Mouse (Mus musculus) brain, embryonic 14.5 days (tissue): ENCODE data around the gene Gab1. TPM values are rescaled to one million over a fixed set of nuclear protein-coding genes. Genes with fewer than 3 reads are reported as not detected.

Source experiments
- DNase-seq: peaks from one replicate; pipeline ENCODE4 v3.0.0-alpha.2; 2011; ENCODE audit warnings: low read depth
- CTCF ChIP-seq: fragments of 200-500 bp; IDR thresholded peaks from 2 replicates; pipeline ENCODE4 v1.5.1; 2012; ENCODE audit warnings: inconsistent platforms, mild to moderate bottlenecking, moderate library complexity, borderline replicate concordance; ENCODE audit not compliant: insufficient read depth, insufficient read length; ENCODE audit errors: extremely low read depth
- POLR2A ChIP-seq: fragments of 200-500 bp; IDR thresholded peaks from 2 replicates; pipeline ENCODE4 v1.6.1; 2012; ENCODE audit warnings: mild to moderate bottlenecking, inconsistent platforms, borderline replicate concordance; ENCODE audit not compliant: poor library complexity, insufficient read depth, insufficient read length, severe bottlenecking; ENCODE audit errors: extremely low read depth
- polyA plus RNA-seq: library from polyadenylated mRNA; depleted of rRNA; stranded (reverse); fragments of >200 nt; gene quantifications from 2 replicates; pipeline ENCODE4 v1.2.3, GENCODE M21; 2012

Gab1 gene
- polyA plus RNA-seq, 1 experiment = 26.5 TPM

- TF ChIP-seq POLR2A (no peak), CTCF (no peak)
- DNase-seq = no peak
Measured at GRCm38 (mm10) chr8:80871400-80871799, 8.9 kb downstream of the Gab1 start.

GRCm38 (mm10) chr8:80870535-80871204 is 9.6 kb downstream of the Gab1 start:
- no peak for DNase-seq
- no peak for TF ChIP-seq POLR2A
- no peak for TF ChIP-seq CTCF

GRCm38 (mm10) chr8:80869881-80870328 is 10.4 kb downstream of the Gab1 start:
- peak; percentile 90 for DNase-seq
- TF ChIP-seq POLR2A = no peak
- TF ChIP-seq CTCF = no peak

GRCm38 (mm10) chr8:80868801-80869323 is 11.5 kb downstream of the Gab1 start:
- TF ChIP-seq CTCF (no peak), POLR2A (no peak)
- DNase-seq = peak; percentile 50

GRCm38 (mm10) chr8:80868006-80868702 is 12.2 kb downstream of the Gab1 start:
- TF ChIP-seq CTCF = no peak
- no peak for TF ChIP-seq POLR2A
- no peak for DNase-seq

GRCm38 (mm10) chr8:80867598-80867997 is 12.7 kb downstream of the Gab1 start:
- no peak for TF ChIP-seq CTCF
- no peak for TF ChIP-seq POLR2A
- DNase-seq = peak; percentile 51

GRCm38 (mm10) chr8:80865181-80865784 is 15.0 kb downstream of the Gab1 start:
- no peak for TF ChIP-seq POLR2A
- TF ChIP-seq CTCF = peak; percentile 13; the same call in 1 of the 2 replicates
- peak; percentile 76 for DNase-seq

GRCm38 (mm10) chr8:80863393-80863792 is 16.9 kb downstream of the Gab1 start:
- DNase-seq = no peak
- TF ChIP-seq CTCF (no peak), POLR2A (no peak)

- no peak for TF ChIP-seq CTCF
- no peak for TF ChIP-seq POLR2A
- DNase-seq = no peak
Measured at GRCm38 (mm10) chr8:80859180-80859775, 21.0 kb downstream of the Gab1 start.

- DNase-seq = no peak
- TF ChIP-seq CTCF (no peak), POLR2A (no peak)
Measured at GRCm38 (mm10) chr8:80857851-80858367, 22.4 kb downstream of the Gab1 start.

- TF ChIP-seq POLR2A (no peak), CTCF (no peak)
- DNase-seq = no peak
Measured at GRCm38 (mm10) chr8:80857128-80857527, 23.2 kb downstream of the Gab1 start.

GRCm38 (mm10) chr8:80856606-80857005 is 23.7 kb downstream of the Gab1 start:
- TF ChIP-seq CTCF (no peak), POLR2A (no peak)
- DNase-seq = peak; percentile 87
